Mouse (Mus musculus) liver, embryonic 14.5 days (tissue): Measurements from ENCODE around the gene Piwil1.

ENCODE experiments used
- CTCF ChIP-seq: IDR thresholded peaks from 2 replicates; pipeline ENCODE4 v1.5.1; 2016; ENCODE audit warnings: antibody characterized with exemption, low read depth, control low read depth
- EP300 ChIP-seq: IDR thresholded peaks from 2 replicates; pipeline ENCODE4 v1.6.1; 2016; ENCODE audit warnings: antibody characterized with exemption, low read depth

- TF ChIP-seq CTCF: no peak
- TF ChIP-seq EP300: no peak
Measured at GRCm38 (mm10) chr5:128800592-128800991, 98.3 kb downstream of the Piwil1 start.
